Mouse (Mus musculus) limb, embryonic 15.5 days (tissue): ENCODE data around the gene Ptpn6. TPM values are rescaled to one million over a fixed set of nuclear protein-coding genes. Genes with fewer than 3 reads are reported as not detected.

Experiments used
- ATAC-seq: fragments of 200-750 bp; cut with Nextera tagmentation; 2 replicates; pipeline ENCODE4 v1.8.0; 2017; ENCODE audit warnings: low read depth, moderate TSS enrichment; ENCODE audit not compliant: insufficient number of reproducible peaks, low FRiP score, low TSS enrichment
- H3K27ac ChIP-seq: fragments of 300-500 bp; sonication (generic); 2 replicates; pipeline ENCODE4 v1.5.1; 2015; ENCODE audit warnings: moderate library complexity, mild to moderate bottlenecking, inconsistent platforms
- H3K27me3 ChIP-seq: fragments of 300-500 bp; sonication (generic); 2 replicates; pipeline ENCODE4 v1.6.1; 2015; ENCODE audit warnings: inconsistent platforms
- H3K36me3 ChIP-seq: fragments of 300-500 bp; sonication (generic); 2 replicates; pipeline ENCODE4 v1.6.1; 2015; ENCODE audit warnings: inconsistent platforms
- H3K4me1 ChIP-seq: fragments of 300-500 bp; sonication (generic); 2 replicates; pipeline ENCODE4 v1.6.1; 2015; ENCODE audit warnings: inconsistent platforms
- H3K4me2 ChIP-seq: fragments of 300-500 bp; sonication (generic); 2 replicates; pipeline ENCODE4 v1.6.1; 2015; ENCODE audit warnings: mild to moderate bottlenecking, inconsistent platforms
- H3K4me3 ChIP-seq: fragments of 300-500 bp; sonication (generic); 2 replicates; pipeline ENCODE4 v1.5.1; 2015; ENCODE audit warnings: mild to moderate bottlenecking, inconsistent platforms
- H3K9ac ChIP-seq: fragments of 300-500 bp; sonication (generic); 2 replicates; pipeline ENCODE4 v1.6.1; 2015; ENCODE audit warnings: inconsistent platforms
- H3K9me3 ChIP-seq: fragments of 300-500 bp; sonication (generic); 2 replicates; pipeline ENCODE4 v1.6.1; 2016; ENCODE audit warnings: inconsistent platforms
- WGBS: fragments of 180-500 bp; shearing (Covaris S2); methylation state at CpG from one replicate; pipeline ENCODE4 v1.1.7; 2015; 5-methylcytosine and 5-hydroxymethylcytosine counted together
- polyA plus RNA-seq: library from polyadenylated mRNA; unstranded; fragments of >200 nt; fragmentation: Nextera tagmentation; extraction: Ambion mirVana; gene quantifications from 2 replicates; pipeline ENCODE4 v1.2.1, GENCODE M21; 2015

Gene Ptpn6
- polyA plus RNA-seq, 1 experiment from 2014 or later: 17.8 TPM

GRCm38 (mm10) chr6:124767920-124768703, 29.6 kb upstream of the Ptpn6 start:
- WGBS: 30% methylated on average over 19 of the region's 19 CpGs
- H3K27ac ChIP-seq: no peak overlapping the region

GRCm38 (mm10) chr6:124767536-124767919, 29.0 kb upstream of the Ptpn6 start:
- Histone ChIP-seq H3K9ac (no peak overlapping the region), H3K9me3 (no peaks in the 10 kb centered on the region), H3K27ac (no peak overlapping the region), H3K27me3 (0 out of 2 replicates have a peak, but pooled peaks cover 10% of the 10 kb centered on the region), H3K4me1 (peaks cover 23% of the 10 kb centered on the region), H3K4me3 (no peak overlapping the region), H3K36me3 (0 out of 2 replicates have a peak, but pooled peaks cover 4% of the 10 kb centered on the region), H3K4me2 (no peak overlapping the region; the same call in 1 of the 2 replicates)
- ATAC-seq: no peak
- 48% methylated on average over 4 of the region's 4 CpGs for WGBS

More at GRCm38 (mm10) chr6:124767920-124768703, 29.6 kb upstream of the Ptpn6 start:
- Histone ChIP-seq H3K4me3 (peak overlapping the region; percentile 57), H3K4me2 (peak overlapping the region; percentile 95), H3K9me3 (no peaks in the 10 kb centered on the region), H3K4me1 (peaks cover 23% of the 10 kb centered on the region), H3K9ac (peak overlapping the region; percentile 60; the same call in 1 of the 2 replicates), H3K36me3 (0 out of 2 replicates have a peak, but pooled peaks cover 2% of the 10 kb centered on the region), H3K27me3 (0 out of 2 replicates have a peak, but pooled peaks cover 10% of the 10 kb centered on the region)
- ATAC-seq: no peak

- Histone ChIP-seq H3K4me3 (no peak overlapping the region), H3K27ac (no peak overlapping the region), H3K36me3 (0 out of 2 replicates have a peak, but pooled peaks cover 4% of the 10 kb centered on the region), H3K9me3 (no peaks in the 10 kb centered on the region), H3K4me1 (peaks cover 23% of the 10 kb centered on the region), H3K4me2 (no peak overlapping the region), H3K9ac (no peak overlapping the region), H3K27me3 (0 out of 2 replicates have a peak, but pooled peaks cover 10% of the 10 kb centered on the region)
- no peak for ATAC-seq
- 85% methylated on average over 7 of the region's 7 CpGs for WGBS
Observed at GRCm38 (mm10) chr6:124765951-124766350, 27.4 kb upstream of the Ptpn6 start.

GRCm38 (mm10) chr6:124759259-124759658, 20.7 kb upstream of the Ptpn6 start:
- Histone ChIP-seq H3K4me3 (peak overlapping the region; percentile 3), H3K27me3 (0 out of 2 replicates have a peak, but pooled peaks cover 4% of the 10 kb centered on the region), H3K4me1 (peaks cover 37% of the 10 kb centered on the region), H3K36me3 (0 out of 2 replicates have a peak, but pooled peaks cover 2% of the 10 kb centered on the region), H3K4me2 (peak overlapping the region; percentile 58; the same call in 1 of the 2 replicates), H3K27ac (peak overlapping the region; percentile 99), H3K9ac (no peak overlapping the region), H3K9me3 (no peaks in the 10 kb centered on the region)
- WGBS: 3% methylated on average over 5 of the region's 5 CpGs
- ATAC-seq: no peak

- no peak overlapping the region for H3K9ac ChIP-seq
Observed at GRCm38 (mm10) chr6:124758849-124759232, 20.3 kb upstream of the Ptpn6 start.

GRCm38 (mm10) chr6:124757909-124758848, 19.7 kb upstream of the Ptpn6 start:
- peak overlapping the region; percentile 78 for H3K4me3 ChIP-seq
- H3K4me1 ChIP-seq: peaks cover 48% of the 10 kb centered on the region
- ATAC-seq: peak; percentile 4; the same call in 1 of the 2 replicates
- peak overlapping the region; percentile 98 for H3K9ac ChIP-seq
- H3K4me2 ChIP-seq: peak overlapping the region; percentile 58
- no peaks in the 10 kb centered on the region for H3K9me3 ChIP-seq
- H3K27me3 ChIP-seq: no peaks in the 10 kb centered on the region
- 37% methylated on average over 5 of the region's 5 CpGs for WGBS
- peaks cover 5% of the 10 kb centered on the region for H3K36me3 ChIP-seq
- H3K27ac ChIP-seq: peak overlapping the region; percentile 99

More at GRCm38 (mm10) chr6:124758849-124759232, 20.3 kb upstream of the Ptpn6 start:
- no peak for ATAC-seq
- H3K27ac ChIP-seq: peak overlapping the region; percentile 99
- H3K9me3 ChIP-seq: no peaks in the 10 kb centered on the region
- peaks cover 2% of the 10 kb centered on the region; the same call in 1 of the 2 replicates for H3K36me3 ChIP-seq
- 0 out of 2 replicates have a peak, but pooled peaks cover 4% of the 10 kb centered on the region for H3K27me3 ChIP-seq
- H3K4me3 ChIP-seq: peak overlapping the region; percentile 3
- peak overlapping the region; percentile 58; the same call in 1 of the 2 replicates for H3K4me2 ChIP-seq
- peaks cover 42% of the 10 kb centered on the region for H3K4me1 ChIP-seq
- WGBS: 41% methylated on average over 2 of the region's 2 CpGs

- peak overlapping the region; percentile 98 for H3K9ac ChIP-seq
- H3K36me3 ChIP-seq: peaks cover 3% of the 10 kb centered on the region
- H3K4me1 ChIP-seq: peaks cover 48% of the 10 kb centered on the region
- H3K27ac ChIP-seq: peak overlapping the region; percentile 99
- no peak for ATAC-seq
- H3K4me2 ChIP-seq: peak overlapping the region; percentile 58
- H3K27me3 ChIP-seq: no peaks in the 10 kb centered on the region
- 6% methylated on average over 5 of the region's 5 CpGs for WGBS
- H3K4me3 ChIP-seq: peak overlapping the region; percentile 78
- no peaks in the 10 kb centered on the region for H3K9me3 ChIP-seq
Observed at GRCm38 (mm10) chr6:124757351-124757880, 18.9 kb upstream of the Ptpn6 start.

- H3K9me3 ChIP-seq: no peaks in the 10 kb centered on the region
- no peaks in the 10 kb centered on the region for H3K27me3 ChIP-seq
- H3K36me3 ChIP-seq: peaks cover 3% of the 10 kb centered on the region
- peak overlapping the region; percentile 98 for H3K9ac ChIP-seq
- peak overlapping the region; percentile 78 for H3K4me3 ChIP-seq
- H3K27ac ChIP-seq: peak overlapping the region; percentile 99
- H3K4me1 ChIP-seq: peaks cover 48% of the 10 kb centered on the region
- WGBS: under 1% methylated on average over 42 of the region's 54 CpGs
- ATAC-seq: peak; percentile 83
- peak overlapping the region; percentile 58 for H3K4me2 ChIP-seq
Observed at GRCm38 (mm10) chr6:124756652-124757350, 18.3 kb upstream of the Ptpn6 start.

- peaks cover 7% of the 10 kb centered on the region for H3K36me3 ChIP-seq
Observed at GRCm38 (mm10) chr6:124755831-124756595, 17.5 kb upstream of the Ptpn6 start, which contains the start of the genes Gm45234 and Atn1. Gene Gm45234 (minus strand): TSS chr6:124756021. Gene Atn1 (minus strand): TSS chr6:124756524.

GRCm38 (mm10) chr6:124755306-124755705, 16.8 kb upstream of the Ptpn6 start:
- H3K4me2 ChIP-seq: peak overlapping the region; percentile 62
- H3K27ac ChIP-seq: peak overlapping the region; percentile 99
- peak overlapping the region; percentile 78 for H3K4me3 ChIP-seq
- no peaks in the 10 kb centered on the region for H3K27me3 ChIP-seq
- no peaks in the 10 kb centered on the region for H3K9me3 ChIP-seq
- ATAC-seq: no peak
- H3K9ac ChIP-seq: peak overlapping the region; percentile 98
- WGBS: 0% methylated on average over 3 of the region's 3 CpGs
- peaks cover 7% of the 10 kb centered on the region for H3K36me3 ChIP-seq
- peaks cover 48% of the 10 kb centered on the region for H3K4me1 ChIP-seq

More at GRCm38 (mm10) chr6:124755831-124756595, 17.5 kb upstream of the Ptpn6 start, which contains the start of the genes Gm45234 and Atn1:
- under 1% methylated on average over 54 of the region's 100 CpGs for WGBS
- peaks cover 48% of the 10 kb centered on the region for H3K4me1 ChIP-seq
- H3K9me3 ChIP-seq: no peaks in the 10 kb centered on the region
- no peaks in the 10 kb centered on the region for H3K27me3 ChIP-seq
- peak within 1 kb of the TSS; percentile 78 for H3K4me3 ChIP-seq
- H3K9ac ChIP-seq: peak within 1 kb of the TSS; percentile 98
- H3K27ac ChIP-seq: peak within 1 kb of the TSS; percentile 99
- peak within 1 kb of the TSS; percentile 62 for H3K4me2 ChIP-seq
- ATAC-seq: peak; percentile 59
